Mouse (Mus musculus) kidney, postnatal 25 days (tissue): Measurements from ENCODE around the gene Psg17.
"Not testable (repeated sequence)": the region's sequence is repeated elsewhere in the genome, so short reads cannot be mapped to it uniquely, and the experiment has no call there.

Experiments
- DNase-seq, 2 experiments: peaks; one replicate each; pipeline ENCODE4 v3.0.0; 2021; ENCODE audit warnings: mixed read lengths in 2 of 2

Gene Psg17

DNA sequence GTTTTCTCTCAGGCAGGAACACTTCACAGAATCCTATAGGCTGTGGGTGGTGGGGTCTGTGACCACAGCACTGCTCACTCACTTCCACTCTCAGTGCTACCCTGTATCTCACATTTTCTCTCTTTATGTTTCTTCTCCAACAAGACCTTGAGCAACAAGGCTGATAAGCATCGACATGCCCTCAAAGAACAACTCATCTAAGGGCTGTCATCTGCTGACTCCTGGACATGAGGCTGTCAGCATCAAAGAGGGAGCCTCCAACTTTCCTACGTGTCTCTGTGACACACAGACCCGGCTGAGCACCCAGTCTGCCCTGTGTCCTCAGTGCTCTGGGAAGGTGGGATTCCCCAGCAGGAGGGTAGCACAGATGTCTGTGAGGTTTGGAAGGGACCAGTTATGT lies at the start of gene Psg17:
TSS of gene Psg17 (minus strand) at position 101 of the 400 bp plus-strand sequence.
- no peak for DNase-seq

GRCm38 (mm10) chr7:18871031-18871430 lies 49.6 kb upstream of the Psg17 start, which contains the start of gene Pglyrp1:
Pglyrp1 (plus strand) TSS chr7:18871331.
- DNase-seq: not testable (repeated sequence)

- no peak for DNase-seq
Measured at GRCm38 (mm10) chr7:18868491-18868890, 47.1 kb upstream of the Psg17 start.

DNA sequence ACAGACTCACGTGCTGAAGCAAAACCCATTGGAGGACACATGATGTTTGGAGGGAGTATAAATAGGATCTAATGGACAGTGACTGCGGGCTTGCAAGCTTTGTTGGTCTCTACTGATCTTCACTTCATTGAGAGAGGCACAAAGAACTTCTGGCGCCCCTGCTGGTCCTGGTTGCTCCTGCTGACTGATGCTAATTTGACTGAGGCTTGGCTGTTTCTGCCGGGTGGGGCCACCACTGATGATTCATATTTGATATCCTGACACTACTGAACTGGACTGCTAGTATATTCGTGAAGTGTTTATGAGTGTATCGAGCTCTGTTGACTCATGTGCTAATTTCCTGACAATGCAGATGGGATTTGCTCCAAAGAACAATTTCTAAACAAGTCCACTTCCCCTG lies 41.4 kb upstream of the Psg17 start:
- no peak for DNase-seq

- DNase-seq: peak in 1 of 2 experiments; percentile 19
Measured at GRCm38 (mm10) chr7:18858310-18858916, 37.0 kb upstream of the Psg17 start.

- no peak for DNase-seq
Measured at GRCm38 (mm10) chr7:18848395-18848794, 27.0 kb upstream of the Psg17 start.

- DNase-seq: no peak
Measured at GRCm38 (mm10) chr7:18844811-18845210, 23.4 kb upstream of the Psg17 start.

DNA sequence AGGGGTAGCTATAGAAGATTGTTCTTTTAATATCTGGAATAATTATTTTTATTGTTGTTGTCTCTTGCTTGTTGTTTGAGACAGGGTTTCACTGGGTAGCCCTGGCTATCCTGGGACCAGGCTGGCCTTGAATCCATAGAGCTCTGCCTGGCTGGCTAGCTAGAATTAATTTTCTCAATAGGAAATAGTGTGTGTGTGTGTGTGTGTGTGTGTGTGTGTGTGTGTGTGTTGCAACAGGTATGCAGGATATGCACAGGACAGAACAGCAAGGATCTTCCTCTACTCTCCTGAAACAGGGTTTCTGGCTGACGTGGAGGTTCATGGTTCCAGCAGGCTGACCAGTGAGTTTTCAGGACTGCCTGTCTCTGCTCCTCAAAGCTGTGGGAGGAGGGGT lies 19.8 kb upstream of the Psg17 start:
- no peak for DNase-seq

DNA sequence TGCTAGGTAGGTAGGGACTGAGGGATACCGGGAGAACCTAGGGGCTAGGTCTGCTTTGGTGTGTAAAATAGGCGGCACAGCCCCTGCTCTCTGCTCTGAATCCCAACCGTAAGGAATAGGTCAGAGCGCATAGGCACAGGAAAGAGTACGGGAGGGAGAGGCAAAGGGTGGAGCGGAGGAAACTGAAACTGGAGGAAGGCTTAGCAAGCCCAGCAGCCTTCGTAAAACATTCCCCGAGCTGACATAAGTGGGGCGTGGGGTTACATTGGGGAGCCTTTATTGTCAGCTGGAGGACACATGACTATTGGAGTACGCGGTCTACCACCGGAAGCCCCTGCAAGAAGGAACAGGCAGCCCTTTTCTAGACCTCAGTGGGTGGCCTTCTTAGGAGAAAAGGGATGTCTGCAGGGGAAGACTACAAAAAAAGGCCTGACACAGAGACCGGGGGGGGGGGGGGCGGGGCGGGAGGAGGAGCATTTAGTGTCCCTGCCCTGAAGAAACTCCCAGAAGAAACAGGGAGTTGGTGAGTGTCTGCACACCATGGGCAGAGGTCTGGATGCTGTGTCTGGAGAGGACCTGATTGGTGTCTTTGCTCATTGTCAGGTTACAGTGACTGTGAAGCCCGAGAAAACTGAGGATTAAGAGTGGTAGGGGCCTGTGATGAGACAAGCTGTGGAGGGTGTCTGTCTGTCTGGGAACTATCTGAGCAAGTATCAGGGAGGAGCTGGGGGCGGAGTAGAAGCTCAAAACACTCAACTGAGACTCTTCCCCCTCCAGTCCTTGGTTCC lies 19.2 kb upstream of the Psg17 start:
- DNase-seq: peak; percentile 51 to 77

GRCm38 (mm10) chr7:18839865-18840264 lies 18.5 kb upstream of the Psg17 start, which contains the start of gene Mill2:
Mill2 (plus strand) TSS chr7:18839966.
- no peak for DNase-seq

- DNase-seq: peak in 1 of 2 experiments; percentile 33
Measured at GRCm38 (mm10) chr7:18832298-18832697, 10.9 kb upstream of the Psg17 start.

GRCm38 (mm10) chr7:18829545-18829944 lies 8.1 kb upstream of the Psg17 start:
- no peak for DNase-seq

GRCm38 (mm10) chr7:18828592-18828991 lies 7.2 kb upstream of the Psg17 start:
- DNase-seq: peak in 1 of 2 experiments; percentile 28

- DNase-seq: no peak
Measured at GRCm38 (mm10) chr7:18827792-18828546, 6.6 kb upstream of the Psg17 start.

DNA sequence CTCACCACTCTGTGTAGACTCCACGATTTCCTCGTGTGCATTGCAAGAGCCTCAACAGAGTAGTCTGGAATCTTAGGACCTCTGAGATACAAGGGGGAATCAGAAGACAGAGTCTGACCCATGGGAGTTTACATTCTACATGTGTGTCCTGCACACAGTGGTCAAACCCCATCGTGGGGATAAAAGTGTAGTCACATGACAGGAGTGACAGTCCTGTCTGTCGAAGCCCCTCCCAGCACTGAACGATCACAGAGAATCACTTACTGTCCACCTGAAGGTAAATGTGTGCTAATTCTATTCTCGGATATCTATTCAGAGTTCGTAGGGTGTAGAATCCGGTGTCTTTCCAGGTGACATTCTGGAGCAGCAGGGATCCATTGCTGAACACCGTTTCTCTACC lies 3.1 kb downstream of the Psg17 start:
- no peak for DNase-seq

DNA sequence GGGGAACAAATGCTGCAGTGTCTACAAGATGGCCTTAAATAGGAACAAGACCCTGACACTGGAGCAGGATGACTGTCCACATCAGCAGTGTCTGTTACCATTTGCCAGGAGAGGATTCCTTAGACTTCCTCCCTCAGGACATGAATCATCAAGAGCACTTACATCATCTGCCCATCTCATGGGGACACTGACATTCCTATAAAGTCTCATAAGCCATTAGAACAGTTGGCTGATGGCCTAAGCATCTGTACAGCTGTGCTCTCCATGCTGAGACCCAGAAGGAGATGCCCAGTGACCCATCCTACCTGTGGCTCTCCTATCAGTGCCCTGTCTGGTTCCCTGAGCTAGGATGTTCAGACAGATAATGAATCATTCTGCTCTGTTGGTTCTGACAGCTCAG lies 17.9 kb downstream of the Psg17 start:
- no peak for DNase-seq

DNA sequence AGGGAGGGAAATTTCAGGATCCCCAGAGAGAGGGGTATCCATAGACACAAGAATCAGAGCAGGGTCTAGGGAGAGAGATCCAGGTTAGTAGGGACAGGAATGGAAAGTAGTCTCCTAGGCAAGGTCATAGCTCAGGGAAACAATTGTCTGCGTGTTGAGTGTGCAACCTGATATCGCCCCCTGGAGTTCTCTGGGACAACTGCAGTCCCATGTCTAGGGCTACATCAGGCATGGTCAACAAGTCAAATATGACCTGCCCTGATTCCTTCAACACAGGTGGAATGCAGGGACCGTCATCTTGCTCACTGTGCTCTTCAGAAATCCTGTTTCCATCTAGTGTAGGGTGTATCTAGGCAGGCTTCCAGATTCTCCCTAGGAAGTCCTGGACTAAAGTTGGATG lies 22.3 kb downstream of the Psg17 start:
- DNase-seq: no peak

GRCm38 (mm10) chr7:18798420-18798819 lies 23.0 kb downstream of the Psg17 start, which contains the start of gene Psg19:
Psg19 (minus strand) TSS chr7:18798520.
- no peak for DNase-seq

GRCm38 (mm10) chr7:18790671-18791070 lies 30.7 kb downstream of the Psg17 start:
- DNase-seq: not testable (repeated sequence)

GRCm38 (mm10) chr7:18781301-18781700 lies 40.1 kb downstream of the Psg17 start:
- peak in 1 of 2 experiments; percentile 2 for DNase-seq

DNA sequence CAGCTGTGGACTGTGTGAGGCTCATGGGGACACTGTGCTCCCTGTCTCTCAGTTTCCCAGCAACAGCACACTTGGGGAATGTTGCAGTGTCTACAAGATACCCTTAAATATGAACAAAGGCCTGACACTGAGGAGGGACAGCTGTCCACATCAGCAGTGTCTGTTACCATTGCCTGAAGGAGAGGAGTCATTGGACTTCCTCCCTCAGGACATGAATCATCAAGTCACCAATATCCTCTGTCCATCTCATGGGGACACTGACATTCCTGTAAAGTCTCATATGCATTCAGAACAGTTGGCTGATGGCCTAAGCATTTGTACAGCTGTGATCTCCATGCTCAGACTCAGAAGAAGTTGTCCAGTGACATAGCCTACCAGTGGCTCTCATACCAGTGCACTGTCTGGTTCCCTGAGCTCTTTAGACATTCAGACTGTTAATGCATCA lies 42.0 kb downstream of the Psg17 start:
- DNase-seq: no peak
